Mouse (Mus musculus) gastrocnemius, postnatal 25 days (tissue): ENCODE data around the gene Gne. TPM values are rescaled to one million over a fixed set of nuclear protein-coding genes. Genes with fewer than 3 reads are reported as not detected.
"Not testable (repeated sequence)": the region's sequence is repeated elsewhere in the genome, so short reads cannot be mapped to it uniquely, and the experiment has no call there.

Experiments
- DNase-seq: peaks from one replicate; pipeline ENCODE4 v3.0.0; 2022
- total RNA-seq, 2 experiments: library from RNA; stranded (reverse); gene quantifications; 1 replicate in 1 of 2; 2 replicates in 1 of 2; pipeline ENCODE4 v1.2.3; 2021

The Gne gene
- total RNA-seq, 2 experiments from 2014 or later: 8.9 to 15.0 TPM

- DNase-seq: no peak
Observed at GRCm38 (mm10) chr4:44072873-44073441, 11.0 kb downstream of the Gne start.

GRCm38 (mm10) chr4:44072146-44072872, 11.7 kb downstream of the Gne start:
- peak; percentile 92 for DNase-seq

- DNase-seq: no peak
Observed at GRCm38 (mm10) chr4:44071741-44072145, 12.2 kb downstream of the Gne start.

DNA sequence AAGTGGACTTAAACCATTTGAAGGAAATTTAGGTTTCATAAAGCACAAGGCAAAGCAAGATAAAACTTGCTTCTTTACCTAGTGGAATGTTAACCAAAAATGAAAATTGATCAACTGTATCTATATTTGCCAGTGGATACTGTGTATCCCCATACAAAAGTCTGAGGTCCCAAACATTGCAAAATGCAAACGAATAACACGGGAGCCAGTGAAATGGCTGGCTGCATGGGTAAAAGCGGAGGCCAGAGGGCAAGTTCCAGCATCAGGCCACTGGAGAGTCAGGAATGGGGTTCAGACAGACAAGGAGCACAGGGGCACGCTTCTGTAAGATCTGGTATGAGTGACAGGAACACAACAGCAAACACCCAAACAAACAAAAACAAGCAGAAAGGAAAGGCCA, 13.3 kb downstream of the Gne start:
- DNase-seq: no peak

DNA sequence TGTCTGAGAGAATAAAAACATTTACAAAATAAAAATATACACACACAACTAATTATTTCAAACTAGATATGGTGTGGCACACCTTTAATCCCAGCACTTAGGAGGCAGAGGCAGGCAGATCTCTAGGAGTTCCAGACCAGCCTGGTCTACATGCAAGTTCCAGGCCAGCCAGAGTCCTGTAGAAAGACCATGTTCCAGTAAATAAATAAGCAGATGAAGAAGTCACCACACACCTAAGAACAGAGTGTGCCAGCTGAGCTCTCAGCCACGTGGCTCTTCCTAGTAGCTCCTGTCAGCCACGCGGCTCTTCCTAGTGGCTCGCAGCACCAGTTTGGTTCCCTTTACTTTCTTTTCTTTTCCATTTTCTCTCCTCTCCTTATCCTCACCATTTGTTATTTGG, 14.6 kb downstream of the Gne start:
- no peak for DNase-seq

DNA sequence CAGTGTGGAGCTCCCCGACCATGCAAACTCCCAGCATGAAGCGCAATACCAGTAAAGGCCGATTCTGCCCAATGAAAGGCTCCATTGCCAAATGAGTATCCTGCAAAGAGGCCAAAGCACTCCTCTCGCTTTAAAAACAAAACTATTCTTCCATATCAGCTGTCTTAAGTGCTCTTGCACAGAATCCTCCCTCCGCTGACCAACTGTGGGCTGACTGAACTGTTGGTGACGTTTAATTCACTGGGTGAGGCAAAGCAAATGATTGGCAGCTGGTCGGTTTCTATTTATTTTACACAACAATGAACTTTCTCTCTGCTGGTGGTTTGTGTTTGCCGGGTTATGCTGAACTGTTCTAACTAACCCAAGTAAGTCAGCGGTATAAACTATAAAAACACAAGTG, 15.2 kb downstream of the Gne start:
- DNase-seq: no peak

DNA sequence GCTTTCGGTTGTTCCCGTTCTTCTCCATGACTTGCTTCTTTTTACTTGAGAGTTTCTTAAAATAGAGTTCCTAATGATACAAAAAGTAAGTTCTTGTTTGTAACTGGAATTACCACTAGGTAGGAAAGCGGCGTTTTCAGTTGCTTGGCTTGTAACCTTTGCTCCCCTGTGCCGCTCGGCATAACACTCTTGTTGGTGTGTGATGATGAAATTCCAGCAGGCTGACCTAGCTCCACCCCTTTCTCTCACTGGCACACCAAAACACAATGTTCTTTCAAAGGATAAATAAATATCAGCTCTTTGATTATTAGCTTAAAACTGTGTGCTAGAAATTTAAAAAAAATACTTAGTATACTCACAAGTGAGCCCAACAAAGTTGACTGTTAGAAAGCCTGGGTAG, 17.1 kb downstream of the Gne start:
- no peak for DNase-seq

DNA sequence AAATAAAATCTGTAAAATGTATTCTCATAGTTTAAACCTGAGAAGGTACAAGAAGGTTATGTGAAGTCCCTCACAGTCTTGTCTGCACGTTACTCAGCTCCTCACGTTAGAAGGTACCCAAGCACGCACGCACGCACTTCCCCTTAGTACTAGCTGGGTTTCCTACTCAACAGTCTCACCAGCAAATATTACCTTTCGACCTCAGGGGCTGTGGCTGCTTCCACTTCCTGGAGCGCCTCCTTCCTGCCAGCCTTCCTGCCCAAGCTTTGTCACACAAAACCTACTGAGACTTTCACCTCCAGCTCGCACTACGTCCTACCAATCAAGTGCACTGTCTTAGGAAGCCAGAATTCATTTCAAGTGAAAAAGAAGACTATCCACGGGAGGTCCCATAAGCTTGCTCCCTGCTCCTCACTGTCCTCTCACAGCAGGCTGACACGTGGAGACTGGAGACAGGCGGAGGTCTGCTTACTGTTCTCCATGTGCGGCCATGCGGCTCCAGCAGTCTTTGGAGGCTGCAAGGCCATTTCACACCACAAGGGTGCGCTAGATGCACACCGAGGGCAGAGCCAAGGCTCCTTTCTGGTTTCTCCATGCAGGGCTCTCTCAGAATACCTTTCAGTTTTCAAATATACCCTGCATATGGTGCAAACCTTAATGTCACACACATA, 18.5 kb downstream of the Gne start:
- DNase-seq: peak; percentile 76

- no peak for DNase-seq
Observed at GRCm38 (mm10) chr4:44062816-44063215, 21.2 kb downstream of the Gne start.

- DNase-seq: no peak
Observed at GRCm38 (mm10) chr4:44062062-44062461, 21.9 kb downstream of the Gne start.

- no peak for DNase-seq
Observed at GRCm38 (mm10) chr4:44059674-44060073, 24.3 kb downstream of the Gne start.

- DNase-seq: no peak
Observed at GRCm38 (mm10) chr4:44049812-44050211, 34.2 kb downstream of the Gne start.

DNA sequence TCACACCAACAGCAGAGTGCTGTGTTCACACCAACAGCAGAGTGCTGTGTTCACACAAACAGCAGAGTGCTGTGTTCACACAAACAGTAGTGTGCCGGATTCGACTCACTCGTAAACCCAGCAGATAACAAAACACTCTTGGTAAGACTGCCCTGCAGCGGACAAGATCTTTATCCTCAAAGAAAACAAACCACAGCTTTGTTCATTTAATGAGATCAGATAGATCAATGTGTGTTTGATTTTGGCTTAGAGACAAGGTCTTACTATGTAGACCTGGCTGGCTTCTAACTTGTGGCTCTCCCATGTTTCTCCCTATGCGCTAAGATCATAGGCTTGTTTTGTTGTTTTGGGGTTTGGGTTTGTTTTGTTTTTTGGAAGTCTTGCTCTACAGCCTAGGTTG, 37.9 kb downstream of the Gne start:
- DNase-seq: no peak

DNA sequence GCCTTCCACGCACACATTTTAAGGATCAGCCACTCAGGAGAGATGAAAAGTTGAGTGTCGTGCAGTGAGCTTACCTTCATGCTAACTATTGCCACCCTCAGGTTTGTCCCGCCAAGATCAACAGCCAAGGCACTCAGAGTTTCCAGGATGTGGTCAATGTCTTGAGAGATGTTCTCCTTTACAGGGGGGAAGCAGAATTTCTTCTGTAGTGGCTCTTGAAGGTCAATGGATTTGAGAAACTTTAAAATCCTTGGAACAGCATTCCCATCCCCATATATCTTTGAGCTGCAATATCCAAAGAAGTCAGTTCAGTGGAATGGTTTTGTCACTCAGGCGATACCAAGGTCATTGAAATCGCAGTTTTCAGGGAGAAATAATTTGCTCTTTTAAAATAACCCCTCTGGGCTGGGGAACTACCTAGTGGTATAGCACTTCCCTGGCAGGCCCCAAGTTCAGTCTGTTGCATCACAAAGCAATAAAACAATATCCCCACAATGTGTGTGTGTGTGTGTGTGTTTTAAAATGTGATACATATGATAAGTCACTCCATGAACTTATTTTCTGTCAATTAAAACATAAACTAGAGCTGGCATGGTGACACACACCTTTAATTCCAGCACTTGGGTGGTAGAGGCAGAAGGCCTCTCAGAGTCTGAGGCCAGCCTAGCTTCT, 39.2 kb downstream of the Gne start:
- DNase-seq: no peak

DNA sequence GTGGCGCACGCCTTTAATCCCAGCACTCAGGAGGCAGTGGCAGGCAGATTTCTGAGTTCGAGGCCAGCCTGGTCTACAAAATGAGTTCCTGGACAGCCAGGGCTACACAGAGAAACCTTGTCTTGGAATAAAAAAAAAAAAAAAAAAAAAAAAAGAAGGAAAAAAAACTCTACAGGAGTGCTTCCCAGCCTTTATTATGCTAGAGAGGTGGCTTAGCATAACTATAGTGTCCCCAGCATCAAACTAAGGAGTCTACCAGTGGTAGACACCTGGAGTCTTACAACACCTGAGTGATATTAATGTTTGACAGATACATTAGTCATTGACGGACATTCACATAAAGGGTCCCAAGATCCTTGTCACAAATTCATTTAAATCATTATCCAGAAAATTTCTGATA, 40.8 kb downstream of the Gne start:
- DNase-seq: not testable (repeated sequence)

DNA sequence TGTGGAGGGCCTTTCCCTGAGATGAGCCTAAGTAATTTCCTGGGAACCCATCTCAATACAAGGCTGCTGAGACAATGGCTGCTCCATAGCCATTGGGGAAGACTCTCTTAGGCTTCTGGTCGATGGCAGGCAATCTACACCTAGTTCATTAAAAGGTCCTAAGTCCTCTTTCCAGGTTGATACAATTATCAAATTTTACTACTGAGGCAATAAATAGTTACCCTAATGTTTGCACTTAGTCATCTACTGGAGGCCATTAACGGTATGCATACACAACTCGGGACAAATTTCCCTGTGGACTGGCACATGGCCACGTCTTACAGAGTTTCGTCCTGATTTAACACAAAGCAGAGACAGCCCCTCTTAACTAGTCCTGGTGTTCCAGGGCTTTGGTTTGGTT, 41.5 kb downstream of the Gne start:
- no peak for DNase-seq

DNA sequence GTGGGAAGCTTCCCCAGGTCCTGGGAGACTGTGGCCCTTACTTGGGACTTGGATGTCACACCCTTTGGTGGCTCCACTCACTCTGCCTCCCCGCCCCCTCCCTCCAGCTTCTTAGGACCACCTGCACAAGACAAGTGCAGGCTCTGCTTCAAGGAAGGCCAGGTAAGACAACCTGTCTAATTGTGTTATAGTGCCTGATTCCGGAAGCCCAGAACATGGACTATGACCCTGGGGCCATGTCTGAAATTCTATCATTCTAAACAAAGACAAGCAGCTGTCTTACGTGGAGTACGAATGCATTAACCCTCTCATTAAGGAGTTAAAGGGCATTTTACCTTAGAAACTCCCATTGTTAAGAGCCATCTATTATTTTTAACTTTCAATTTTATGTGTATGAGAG, 43.2 kb downstream of the Gne start:
- DNase-seq: no peak

DNA sequence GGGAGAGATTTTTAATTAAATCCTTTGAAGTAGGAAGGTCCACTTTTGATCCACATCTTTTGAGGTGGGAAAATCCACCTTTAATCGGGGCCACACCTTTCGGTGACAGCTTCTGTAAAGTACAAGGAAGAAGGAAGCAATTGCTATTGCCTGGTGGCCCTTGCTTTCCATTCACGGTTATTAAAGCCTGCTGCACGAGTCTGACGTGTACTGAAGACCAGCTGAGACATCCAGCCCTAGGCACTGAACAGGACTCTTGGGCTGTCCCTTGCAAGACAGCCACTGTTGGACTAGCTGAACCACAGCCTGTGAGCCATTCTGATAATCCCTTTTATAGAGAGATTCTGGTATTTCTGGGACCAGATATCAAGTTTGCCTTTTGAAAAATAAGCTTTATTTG, 47.5 kb downstream of the Gne start:
- DNase-seq: no peak

GRCm38 (mm10) chr4:44031521-44031920, 52.5 kb downstream of the Gne start:
- DNase-seq: peak; percentile 18

DNA sequence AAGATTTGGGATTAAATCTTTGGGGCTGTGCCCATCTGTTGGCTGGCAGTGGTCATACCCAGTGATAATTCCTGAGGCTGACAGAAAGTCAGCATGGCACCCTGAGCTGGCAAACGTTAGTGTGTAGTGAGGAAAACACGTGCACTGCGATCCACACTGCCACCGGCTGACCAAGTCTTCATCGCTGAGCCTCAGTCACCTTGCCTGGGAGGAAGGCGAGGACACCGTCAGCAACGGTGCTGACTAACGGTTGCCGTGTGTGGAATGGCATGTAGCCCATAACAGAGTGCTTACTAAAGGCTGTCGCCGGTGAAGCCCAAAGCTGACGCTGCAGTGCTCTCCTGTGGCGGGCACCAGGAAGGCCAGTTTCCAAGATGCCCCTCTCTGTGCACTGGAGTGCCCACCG, 54.3 kb downstream of the Gne start:
- DNase-seq: peak; percentile 63

- no peak for DNase-seq
Observed at GRCm38 (mm10) chr4:44028303-44029135, 55.5 kb downstream of the Gne start.

- no peak for DNase-seq
Observed at GRCm38 (mm10) chr4:44025570-44025969, 58.4 kb downstream of the Gne start.
